Mouse (Mus musculus) stomach, postnatal 0 days (tissue): Measurements from ENCODE around the gene Actl6b. TPM values are rescaled to one million over a fixed set of nuclear protein-coding genes. Genes with fewer than 3 reads are reported as not detected.

ENCODE experiments used
- ATAC-seq: fragments of 200-750 bp; cut with Nextera tagmentation; 2 replicates; pipeline ENCODE4 v1.8.0; 2017; ENCODE audit not compliant: low FRiP score, low TSS enrichment
- DNase-seq: peaks from one replicate; pipeline ENCODE4 v3.0.0-alpha.2; 2016; ENCODE audit warnings: low spot score
- H3K27ac ChIP-seq: fragments of 300-500 bp; sonication (generic); replicated peaks from 2 replicates; pipeline ENCODE4 v1.5.1; 2014; ENCODE audit warnings: mild to moderate bottlenecking, control low read depth
- H3K27me3 ChIP-seq: fragments of 300-500 bp; sonication (generic); 2 replicates; pipeline ENCODE4 v1.6.1; 2014; ENCODE audit warnings: low read length; ENCODE audit not compliant: control insufficient read depth, insufficient read depth
- H3K36me3 ChIP-seq: fragments of 300-500 bp; sonication (generic); 2 replicates; pipeline ENCODE4 v1.6.1; 2014; ENCODE audit warnings: low read length, mixed read lengths; ENCODE audit not compliant: control insufficient read depth, insufficient read depth
- H3K4me1 ChIP-seq: fragments of 300-500 bp; sonication (generic); replicated peaks from 2 replicates; pipeline ENCODE4 v1.6.1; 2014; ENCODE audit warnings: antibody characterized with exemption; ENCODE audit not compliant: control insufficient read depth, insufficient read depth
- H3K4me2 ChIP-seq: fragments of 300-500 bp; sonication (generic); replicated peaks from 2 replicates; pipeline ENCODE4 v1.6.1; 2014; ENCODE audit warnings: low read depth, mild to moderate bottlenecking, control low read depth, moderate library complexity
- H3K4me3 ChIP-seq: fragments of 300-500 bp; sonication (generic); 2 replicates; pipeline ENCODE4 v1.5.1; 2014; ENCODE audit warnings: low read depth, low read length, control low read depth
- H3K9ac ChIP-seq: fragments of 300-500 bp; sonication (generic); 2 replicates; pipeline ENCODE4 v1.6.1; 2014; ENCODE audit warnings: mild to moderate bottlenecking, low read length, control low read depth, mixed read lengths
- H3K9me3 ChIP-seq: fragments of 300-500 bp; sonication (generic); 2 replicates; pipeline ENCODE4 v1.6.1; 2016; ENCODE audit warnings: low read length; ENCODE audit not compliant: control insufficient read depth
- CTCF ChIP-seq: IDR thresholded peaks from 2 replicates; pipeline ENCODE4 v1.5.1; 2016; ENCODE audit warnings: antibody characterized with exemption, low read depth, mild to moderate bottlenecking, moderate library complexity
- EP300 ChIP-seq: optimal IDR thresholded peaks from 2 replicates; pipeline ENCODE3; 2016; ENCODE audit warnings: antibody characterized with exemption
- WGBS: fragments of 180-500 bp; shearing (Covaris S2); extraction: QIAGEN DNeasy Blood & Tissue Kit; methylation state at CpG from one replicate; pipeline ENCODE4 v1.1.7; 2014; 5-methylcytosine and 5-hydroxymethylcytosine counted together
- polyA plus RNA-seq: library from polyadenylated mRNA; unstranded; fragments of >200 nt; fragmentation: Nextera tagmentation; extraction: Ambion mirVana; gene quantifications from 2 replicates; pipeline ENCODE4 v1.2.1, GENCODE M21; 2015

The Actl6b gene
- polyA plus RNA-seq, 1 experiment from 2014 or later: 2.3 TPM

GRCm38 (mm10) chr5:137526192-137526936 lies 27.0 kb upstream of the Actl6b start:
- ATAC-seq (peak; percentile 55), DNase-seq (peak; percentile 82)
- 40% methylated on average over 16 of the region's 16 CpGs for whole genome bisulfite sequencing
- H3K27me3 ChIP-seq: no peaks in the 10 kb centered on the region
- TF ChIP-seq CTCF: peak; percentile 32
- TF ChIP-seq EP300: no peak
- H3K9ac ChIP-seq: no peak overlapping the region; the same call in 1 of the 2 replicates
- H3K4me1 ChIP-seq: peaks cover 2% of the 10 kb centered on the region
- no peak overlapping the region for H3K4me3 ChIP-seq
- no peak overlapping the region for H3K4me2 ChIP-seq
- 0 out of 2 replicates have a peak overlapping the region, but pooled peaks have one; percentile 2 for H3K27ac ChIP-seq
- no peaks in the 10 kb centered on the region for H3K9me3 ChIP-seq
- peaks cover 63% of the 10 kb centered on the region for H3K36me3 ChIP-seq

- peak; percentile 18 for DNase-seq
- no peak overlapping the region for H3K4me3 ChIP-seq
- no peak overlapping the region for H3K4me2 ChIP-seq
- H3K27ac ChIP-seq: no peak overlapping the region; the same call in 1 of the 2 replicates
- H3K4me1 ChIP-seq: peaks cover 2% of the 10 kb centered on the region
- WGBS: 71% methylated on average over 1 of the region's 1 CpGs
- no peak for TF ChIP-seq CTCF
- TF ChIP-seq EP300: no peak
- ATAC-seq: no peak
- no peak overlapping the region for H3K9ac ChIP-seq
- H3K27me3 ChIP-seq: no peaks in the 10 kb centered on the region
- H3K36me3 ChIP-seq: peaks cover 54% of the 10 kb centered on the region
- H3K9me3 ChIP-seq: no peaks in the 10 kb centered on the region
Observed at GRCm38 (mm10) chr5:137527413-137527812, 25.9 kb upstream of the Actl6b start.

GRCm38 (mm10) chr5:137528247-137528968 lies 24.9 kb upstream of the Actl6b start:
- no peak overlapping the region for H3K4me3 ChIP-seq
- ATAC-seq (no peak), DNase-seq (no peak)
- no peak overlapping the region for H3K27ac ChIP-seq
- H3K36me3 ChIP-seq: peaks cover 46% of the 10 kb centered on the region
- TF ChIP-seq CTCF: no peak
- no peak for TF ChIP-seq EP300
- no peaks in the 10 kb centered on the region for H3K9me3 ChIP-seq
- H3K4me2 ChIP-seq: no peak overlapping the region
- peaks cover 2% of the 10 kb centered on the region for H3K4me1 ChIP-seq
- H3K9ac ChIP-seq: no peak overlapping the region
- 79% methylated on average over 22 of the region's 22 CpGs for WGBS
- no peaks in the 10 kb centered on the region for H3K27me3 ChIP-seq

GRCm38 (mm10) chr5:137529221-137529995 lies 23.9 kb upstream of the Actl6b start:
- Histone ChIP-seq H3K9ac (no peak overlapping the region), H3K27me3 (no peaks in the 10 kb centered on the region), H3K4me2 (no peak overlapping the region), H3K9me3 (no peaks in the 10 kb centered on the region), H3K4me3 (no peak overlapping the region), H3K4me1 (peaks cover 2% of the 10 kb centered on the region), H3K36me3 (peaks cover 36% of the 10 kb centered on the region), H3K27ac (no peak overlapping the region)
- peak; percentile 17 for DNase-seq
- 66% methylated on average over 15 of the region's 15 CpGs for WGBS
- no peak for ATAC-seq
- no peak for TF ChIP-seq EP300
- 0 out of 2 replicates have a peak, but pooled peaks have one; percentile 3 for TF ChIP-seq CTCF

- ATAC-seq (no peak), DNase-seq (no peak)
- 73% methylated on average over 8 of the region's 8 CpGs for WGBS
Observed at GRCm38 (mm10) chr5:137530075-137530474, 23.2 kb upstream of the Actl6b start.

More at GRCm38 (mm10) chr5:137530075-137530474, 23.2 kb upstream of the Actl6b start:
- Histone ChIP-seq H3K4me3 (peak overlapping the region; percentile 78), H3K36me3 (peaks cover 31% of the 10 kb centered on the region), H3K9ac (peak overlapping the region; percentile 86), H3K27me3 (no peaks in the 10 kb centered on the region), H3K27ac (peak overlapping the region; percentile 94), H3K9me3 (no peaks in the 10 kb centered on the region), H3K4me2 (peak overlapping the region; percentile 95), H3K4me1 (peaks cover 2% of the 10 kb centered on the region)
- TF ChIP-seq EP300 (no peak), CTCF (no peak)
